Mouse (Mus musculus) embryonic facial prominence, embryonic 10.5 days (tissue): ENCODE data around the gene Cox20. TPM values are rescaled to one million over a fixed set of nuclear protein-coding genes. Genes with fewer than 3 reads are reported as not detected.
A peak's percentile ranks its signal among the peaks of the same experiment; 100 is the strongest.

ENCODE experiments used
- DNase-seq: peaks from one replicate; pipeline ENCODE4 v3.0.0-alpha.2; 2017; ENCODE audit warnings: low spot score
- H3K27ac ChIP-seq: fragments of 300-500 bp; sonication (generic); replicated peaks from 2 replicates; pipeline ENCODE4 v1.5.1; 2016; ENCODE audit warnings: mild to moderate bottlenecking
- H3K27me3 ChIP-seq: fragments of 300-500 bp; sonication (generic); replicated peaks from 2 replicates; pipeline ENCODE4 v1.6.1; 2016; ENCODE audit warnings: low read depth, mild to moderate bottlenecking; ENCODE audit not compliant: poor library complexity, severe bottlenecking
- H3K36me3 ChIP-seq: fragments of 300-500 bp; sonication (generic); replicated peaks from 2 replicates; pipeline ENCODE4 v1.6.1; 2016; ENCODE audit warnings: mild to moderate bottlenecking, moderate library complexity
- H3K4me1 ChIP-seq: fragments of 300-500 bp; sonication (generic); 2 replicates; pipeline ENCODE4 v1.6.1; 2016
- H3K4me3 ChIP-seq: fragments of 300-500 bp; sonication (generic); 2 replicates; pipeline ENCODE4 v1.5.1; 2016; ENCODE audit warnings: mild to moderate bottlenecking, moderate library complexity
- H3K9me3 ChIP-seq: fragments of 300-500 bp; sonication (generic); 2 replicates; pipeline ENCODE4 v1.6.1; 2016; ENCODE audit warnings: mild to moderate bottlenecking
- WGBS: fragments of 180-500 bp; shearing (Covaris S2); methylation state at CpG from one replicate; pipeline ENCODE4 v1.1.7; 2016; 5-methylcytosine and 5-hydroxymethylcytosine counted together
- polyA plus RNA-seq: library from polyadenylated mRNA; unstranded; fragments of >200 nt; fragmentation: Nextera tagmentation; extraction: Ambion mirVana; gene quantifications from 2 replicates; pipeline ENCODE4 v1.2.1, GENCODE M21; 2016

The Cox20 gene
- polyA plus RNA-seq, 1 experiment from 2014 or later, result 72.9 TPM

GRCm38 (mm10) chr1:178303425-178303824, 15.5 kb upstream of the Cox20 start:
- H3K27me3 ChIP-seq, result no peaks in the 10 kb centered on the region
- peak; percentile 79 for DNase-seq
- H3K4me1 ChIP-seq, result no peaks in the 10 kb centered on the region
- H3K4me3 ChIP-seq, result no peak overlapping the region
- no peaks in the 10 kb centered on the region for H3K36me3 ChIP-seq
- 30% methylated on average over 3 of the region's 3 CpGs for WGBS
- H3K9me3 ChIP-seq, result no peaks in the 10 kb centered on the region
- H3K27ac ChIP-seq, result no peak overlapping the region

GRCm38 (mm10) chr1:178309487-178309886, 9.4 kb upstream of the Cox20 start:
- Histone ChIP-seq H3K4me3 (no peak overlapping the region), H3K27ac (no peak overlapping the region), H3K9me3 (no peaks in the 10 kb centered on the region), H3K4me1 (no peaks in the 10 kb centered on the region), H3K36me3 (no peaks in the 10 kb centered on the region), H3K27me3 (no peaks in the 10 kb centered on the region)
- 82% methylated on average over 2 of the region's 2 CpGs for WGBS
- no peak for DNase-seq

GRCm38 (mm10) chr1:178310128-178310527, 8.8 kb upstream of the Cox20 start:
- 67% methylated on average over 1 of the region's 1 CpGs for WGBS
- no peaks in the 10 kb centered on the region for H3K9me3 ChIP-seq
- H3K36me3 ChIP-seq, result no peaks in the 10 kb centered on the region
- no peaks in the 10 kb centered on the region for H3K4me1 ChIP-seq
- H3K4me3 ChIP-seq, result no peak overlapping the region
- H3K27ac ChIP-seq, result no peak overlapping the region
- DNase-seq, result no peak
- H3K27me3 ChIP-seq, result no peaks in the 10 kb centered on the region

- Histone ChIP-seq H3K4me3 (no peak overlapping the region), H3K4me1 (peaks cover 8% of the 10 kb centered on the region), H3K9me3 (no peaks in the 10 kb centered on the region), H3K27ac (no peak overlapping the region), H3K27me3 (no peaks in the 10 kb centered on the region), H3K36me3 (no peaks in the 10 kb centered on the region)
- DNase-seq, result no peak
- WGBS, result 97% methylated on average over 1 of the region's 1 CpGs
These were observed 5.8 kb upstream of the Cox20 start for GRCm38 (mm10) chr1:178313039-178313597.

GRCm38 (mm10) chr1:178314236-178314635, 4.7 kb upstream of the Cox20 start:
- H3K9me3 ChIP-seq, result no peaks in the 10 kb centered on the region
- WGBS, result 91% methylated on average over 2 of the region's 2 CpGs
- no peak overlapping the region for H3K4me3 ChIP-seq
- no peaks in the 10 kb centered on the region for H3K36me3 ChIP-seq
- peaks cover 8% of the 10 kb centered on the region for H3K4me1 ChIP-seq
- no peaks in the 10 kb centered on the region for H3K27me3 ChIP-seq
- no peak for DNase-seq
- H3K27ac ChIP-seq, result no peak overlapping the region

GRCm38 (mm10) chr1:178317275-178318001, 1.5 kb upstream of the Cox20 start:
- no peaks in the 10 kb centered on the region for H3K27me3 ChIP-seq
- H3K27ac ChIP-seq, result peak overlapping the region; percentile 99
- H3K36me3 ChIP-seq, result peaks cover 24% of the 10 kb centered on the region
- peak overlapping the region; percentile 71 for H3K4me3 ChIP-seq
- no peak for DNase-seq
- H3K9me3 ChIP-seq, result no peaks in the 10 kb centered on the region
- 64% methylated on average over 10 of the region's 10 CpGs for WGBS
- H3K4me1 ChIP-seq, result peaks cover 29% of the 10 kb centered on the region

GRCm38 (mm10) chr1:178318002-178318388, 935 bp upstream of the Cox20 start:
- peak; percentile 89 for DNase-seq
- Histone ChIP-seq H3K36me3 (peaks cover 30% of the 10 kb centered on the region), H3K4me1 (peaks cover 32% of the 10 kb centered on the region), H3K9me3 (no peaks in the 10 kb centered on the region), H3K27ac (peak overlapping the region; percentile 99), H3K27me3 (no peaks in the 10 kb centered on the region), H3K4me3 (peak overlapping the region; percentile 71)
- 1% methylated on average over 17 of the region's 17 CpGs for WGBS

GRCm38 (mm10) chr1:178319295-178320037, 536 bp downstream of the Cox20 start:
- peak overlapping the region; percentile 71 for H3K4me3 ChIP-seq
- H3K4me1 ChIP-seq, result peaks cover 34% of the 10 kb centered on the region
- H3K9me3 ChIP-seq, result no peaks in the 10 kb centered on the region
- no peak for DNase-seq
- H3K36me3 ChIP-seq, result peaks cover 44% of the 10 kb centered on the region
- WGBS, result 2% methylated on average over 12 of the region's 12 CpGs
- H3K27me3 ChIP-seq, result no peaks in the 10 kb centered on the region
- peak overlapping the region; percentile 99 for H3K27ac ChIP-seq

- peak; percentile 22 for DNase-seq
- Histone ChIP-seq H3K4me3 (peak overlapping the region; percentile 71), H3K36me3 (peaks cover 52% of the 10 kb centered on the region), H3K27me3 (no peaks in the 10 kb centered on the region), H3K9me3 (no peaks in the 10 kb centered on the region), H3K4me1 (peaks cover 34% of the 10 kb centered on the region), H3K27ac (peak overlapping the region; percentile 99)
- WGBS, result 31% methylated on average over 8 of the region's 8 CpGs
These were observed 1.2 kb downstream of the Cox20 start for GRCm38 (mm10) chr1:178320038-178320722.

GRCm38 (mm10) chr1:178320723-178321590, 2.0 kb downstream of the Cox20 start:
- Histone ChIP-seq H3K27ac (peak overlapping the region; percentile 99), H3K4me3 (peak overlapping the region; percentile 71), H3K36me3 (peaks cover 59% of the 10 kb centered on the region), H3K4me1 (peaks cover 34% of the 10 kb centered on the region), H3K9me3 (no peaks in the 10 kb centered on the region), H3K27me3 (no peaks in the 10 kb centered on the region)
- peak; percentile 22 for DNase-seq
- WGBS, result 50% methylated on average over 5 of the region's 5 CpGs

GRCm38 (mm10) chr1:178321730-178322357, 2.9 kb downstream of the Cox20 start:
- Histone ChIP-seq H3K4me3 (no peak overlapping the region), H3K4me1 (peaks cover 32% of the 10 kb centered on the region), H3K36me3 (peaks cover 68% of the 10 kb centered on the region), H3K27me3 (no peaks in the 10 kb centered on the region), H3K27ac (no peak overlapping the region), H3K9me3 (no peaks in the 10 kb centered on the region)
- 80% methylated on average over 4 of the region's 4 CpGs for WGBS
- no peak for DNase-seq
